Mouse (Mus musculus) spleen, adult 12 weeks (tissue): ENCODE results near the gene Bnc1.
A peak's percentile ranks its signal among the peaks of the same experiment; 100 is the strongest.

Experiments
- DNase-seq: peaks from one replicate; pipeline ENCODE4 v3.0.0; 2022; ENCODE audit warnings: low spot score

Bnc1 gene

GRCm38 (mm10) chr7:81992131-81993061, at the start of gene Bnc1:
Gene Bnc1 (minus strand): TSS chr7:81992292.
- DNase-seq, result no peak

DNA sequence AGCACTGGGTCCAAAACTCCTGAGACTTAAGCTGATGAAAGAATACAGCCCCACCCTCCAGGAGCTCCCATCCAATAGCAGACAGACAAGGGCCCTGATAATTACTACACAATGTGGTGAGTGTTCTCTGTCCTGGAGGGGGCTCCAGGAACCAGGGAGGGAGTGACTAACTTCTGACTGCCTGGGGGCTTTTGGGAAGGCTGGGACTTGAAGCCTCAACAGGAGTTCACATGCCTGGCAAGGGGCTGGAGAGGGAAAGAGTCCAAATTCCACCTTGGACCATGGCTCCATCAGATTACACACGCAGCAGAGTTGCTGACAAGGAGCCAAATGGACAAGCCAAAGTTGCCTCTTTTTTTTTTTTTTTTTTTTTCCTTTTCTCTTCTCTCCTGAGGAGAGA, 41.3 kb upstream of the Bnc1 start:
- DNase-seq, result no peak

- DNase-seq, result peak; percentile 1
Measured at GRCm38 (mm10) chr7:82029666-82030065, 37.6 kb upstream of the Bnc1 start.

DNA sequence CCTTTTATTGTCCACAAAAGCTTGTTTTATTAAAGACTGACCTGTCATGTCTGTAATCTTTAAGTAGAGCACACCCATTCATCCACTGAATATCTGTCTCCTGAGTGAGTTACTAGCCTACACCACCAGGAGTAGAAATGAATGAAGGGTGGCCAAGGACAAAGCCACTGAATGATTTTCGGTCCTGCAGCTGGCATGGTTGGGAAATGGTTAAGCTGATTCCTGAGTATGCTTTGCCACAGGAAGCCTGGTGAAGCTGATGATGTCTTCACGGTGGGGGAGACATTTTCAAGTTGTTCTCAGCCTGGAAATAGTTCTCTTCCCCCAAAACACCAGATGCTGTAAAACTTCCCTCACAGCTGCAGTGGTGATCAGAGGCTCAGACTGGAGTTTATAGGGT, 33.7 kb upstream of the Bnc1 start:
- DNase-seq, result no peak

DNA sequence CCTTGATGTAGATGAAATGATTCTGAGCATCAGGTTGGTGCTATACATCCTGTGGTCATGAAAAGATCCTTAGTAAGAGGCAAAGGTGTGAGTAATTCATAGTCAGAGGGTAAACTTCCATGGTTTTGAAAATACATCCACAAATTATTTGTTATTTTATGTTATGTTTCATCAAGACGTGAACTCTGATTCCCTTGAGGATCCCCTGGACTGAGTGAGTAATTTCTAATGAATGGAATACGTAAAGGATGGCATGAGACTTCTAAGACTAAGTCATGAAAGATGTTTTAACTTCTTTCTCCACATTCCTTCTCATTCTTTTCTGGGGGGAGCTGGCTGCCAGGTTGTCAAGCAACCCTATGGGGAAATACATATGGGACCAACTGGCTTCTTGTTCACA, 31.6 kb upstream of the Bnc1 start:
- DNase-seq, result no peak

- DNase-seq, result no peak
Measured at GRCm38 (mm10) chr7:82022404-82022803, 30.3 kb upstream of the Bnc1 start.

- no peak for DNase-seq
Measured at GRCm38 (mm10) chr7:82018031-82018430, 25.9 kb upstream of the Bnc1 start.

DNA sequence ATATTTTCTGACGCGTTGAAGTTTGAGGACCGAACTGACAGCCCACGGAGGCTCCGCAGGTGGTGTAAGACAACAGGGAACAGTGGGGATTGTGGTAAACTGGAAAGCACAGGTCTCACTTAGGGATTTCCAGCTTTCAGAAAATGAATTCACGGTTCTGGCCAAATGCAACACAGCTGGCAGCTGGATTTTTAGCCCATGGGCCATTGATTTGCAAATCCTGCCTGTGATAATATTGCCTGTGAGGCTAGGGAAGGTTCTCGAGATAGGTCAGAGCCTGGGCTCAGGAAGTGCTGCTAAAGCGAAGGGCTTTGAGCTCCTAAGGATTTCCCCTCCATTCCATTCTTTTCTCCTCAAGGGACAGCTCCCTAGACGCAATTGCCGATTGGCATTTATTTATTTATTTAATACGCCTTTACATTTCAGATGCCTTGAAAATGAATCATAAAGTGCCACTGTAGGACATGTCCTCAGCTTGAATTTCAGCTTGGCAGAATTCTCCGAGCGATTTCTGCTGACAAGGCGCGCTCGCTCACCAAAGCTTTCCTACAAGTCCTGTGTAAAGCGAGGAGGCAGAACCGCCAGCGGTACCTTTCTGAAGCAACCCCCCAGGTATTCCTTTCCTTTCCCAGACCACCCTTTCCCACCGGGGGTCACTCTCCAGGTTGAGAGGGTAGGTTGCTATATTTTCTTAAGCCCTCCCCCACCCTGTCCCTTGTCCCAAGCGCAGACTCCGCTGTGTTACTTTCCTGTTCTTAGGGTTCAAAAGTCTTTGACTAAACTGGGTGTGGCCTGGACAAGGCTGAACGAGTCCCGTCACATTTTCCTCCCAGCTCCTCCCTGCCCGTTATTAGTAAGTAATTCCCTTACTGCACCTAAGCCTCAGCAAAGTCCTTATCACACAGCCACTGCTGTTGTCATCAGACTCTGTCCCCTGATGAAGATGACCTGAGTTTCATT, 24.9 kb upstream of the Bnc1 start:
- no peak for DNase-seq

DNA sequence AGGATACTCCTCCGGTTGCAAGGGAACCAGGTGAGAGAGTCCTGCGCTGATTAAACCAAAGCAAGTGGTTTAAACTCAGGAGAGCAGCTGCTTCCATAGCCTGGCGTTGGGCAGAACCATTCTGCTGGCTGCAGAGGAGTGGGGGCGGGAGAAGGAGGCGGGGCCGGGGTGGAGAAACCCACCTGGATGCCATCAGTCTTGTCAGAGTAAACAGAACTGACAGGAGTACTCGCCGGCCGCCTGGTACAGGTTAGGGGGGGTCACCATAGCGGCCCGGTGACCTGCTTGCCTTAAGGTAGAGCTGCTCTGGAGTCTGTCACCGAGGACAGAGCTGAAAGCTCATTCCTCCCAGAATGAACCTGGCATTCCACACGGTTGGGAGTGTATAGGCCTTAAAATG, 20.4 kb upstream of the Bnc1 start:
- DNase-seq, result no peak

DNA sequence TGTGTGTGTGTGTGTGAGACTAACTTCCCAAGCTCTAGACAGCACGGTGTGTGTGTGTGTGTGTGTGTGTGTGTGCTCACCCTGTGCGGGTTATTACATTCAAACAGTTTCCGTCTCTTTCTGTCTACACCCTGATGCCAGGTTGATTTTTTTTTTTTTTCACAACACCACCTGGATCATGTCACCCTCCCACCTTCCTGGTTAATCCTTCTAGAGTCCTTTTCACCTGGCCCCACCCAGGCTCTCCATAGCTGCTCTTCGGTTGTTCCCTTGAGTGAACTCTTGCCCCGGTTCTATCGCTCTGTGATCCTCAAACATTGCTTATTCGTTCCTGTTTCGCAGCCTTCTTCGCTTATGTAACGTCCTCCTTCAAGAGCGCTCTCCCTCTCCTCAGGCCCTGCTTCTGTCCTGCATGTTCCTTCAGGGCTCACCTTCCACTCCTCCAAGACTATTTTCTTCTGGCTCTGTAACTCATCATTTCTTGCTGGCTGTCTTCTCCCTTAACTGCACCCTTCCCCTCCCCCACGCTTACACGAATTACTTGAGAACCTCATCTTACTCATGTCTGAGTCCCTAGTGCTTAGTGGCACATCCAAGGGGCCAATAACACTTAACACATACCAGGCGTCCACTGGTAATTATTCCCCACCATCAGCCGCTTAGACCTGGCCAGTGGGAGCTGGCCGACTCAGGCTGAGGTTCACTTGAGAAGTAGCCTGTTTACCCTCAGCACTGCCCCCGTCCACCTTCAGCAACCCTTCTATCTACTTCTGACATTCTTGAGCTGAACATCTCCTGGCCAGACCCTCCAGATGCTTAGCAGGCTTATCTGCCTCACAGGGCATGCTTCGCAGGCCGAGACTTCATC, 19.7 kb upstream of the Bnc1 start:
- DNase-seq, result no peak

- DNase-seq, result no peak
Measured at GRCm38 (mm10) chr7:82007151-82007550, 15.1 kb upstream of the Bnc1 start.

- no peak for DNase-seq
Measured at GRCm38 (mm10) chr7:82004228-82004627, 12.1 kb upstream of the Bnc1 start.

DNA sequence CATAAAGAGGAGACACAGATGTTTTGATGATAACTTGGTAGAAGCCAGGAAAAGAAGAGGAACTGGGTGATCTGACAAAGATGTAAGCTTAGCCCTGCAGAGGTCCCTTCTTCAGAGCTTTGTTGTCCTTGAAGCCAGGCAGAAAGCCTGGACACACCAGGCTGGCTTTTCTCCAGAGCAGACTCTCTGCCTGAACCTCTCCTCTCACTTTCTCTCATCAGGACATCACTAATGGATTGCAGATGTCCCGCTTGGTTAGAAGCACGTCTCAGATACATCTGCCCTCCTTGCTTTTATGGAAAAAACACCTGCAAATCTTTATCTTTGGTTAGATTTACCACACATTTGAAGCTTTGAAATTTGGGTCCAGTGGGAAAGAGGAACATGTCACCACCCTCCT, 7.7 kb upstream of the Bnc1 start:
- no peak for DNase-seq

DNA sequence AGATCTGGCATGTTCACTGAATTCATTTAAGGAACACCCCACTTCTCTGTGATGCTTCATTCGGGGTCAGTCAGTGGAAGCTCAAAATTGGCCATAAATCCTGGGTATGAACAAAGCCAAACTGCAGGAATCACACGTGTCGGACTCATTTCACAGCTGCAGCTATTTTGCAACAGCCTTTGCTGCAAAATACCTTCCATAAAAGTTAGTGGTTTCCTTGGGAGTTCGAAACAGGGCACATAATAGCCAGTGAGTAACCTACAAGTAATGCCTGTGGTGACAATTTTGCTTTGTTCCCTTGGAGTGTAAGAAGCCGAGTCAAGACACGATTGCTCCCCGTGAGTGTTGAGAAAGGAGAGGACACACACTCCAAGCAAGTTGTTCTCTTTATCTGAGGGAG, 7.3 kb upstream of the Bnc1 start:
- no peak for DNase-seq

- no peak for DNase-seq
Measured at GRCm38 (mm10) chr7:81995975-81996374, 3.9 kb upstream of the Bnc1 start.

DNA sequence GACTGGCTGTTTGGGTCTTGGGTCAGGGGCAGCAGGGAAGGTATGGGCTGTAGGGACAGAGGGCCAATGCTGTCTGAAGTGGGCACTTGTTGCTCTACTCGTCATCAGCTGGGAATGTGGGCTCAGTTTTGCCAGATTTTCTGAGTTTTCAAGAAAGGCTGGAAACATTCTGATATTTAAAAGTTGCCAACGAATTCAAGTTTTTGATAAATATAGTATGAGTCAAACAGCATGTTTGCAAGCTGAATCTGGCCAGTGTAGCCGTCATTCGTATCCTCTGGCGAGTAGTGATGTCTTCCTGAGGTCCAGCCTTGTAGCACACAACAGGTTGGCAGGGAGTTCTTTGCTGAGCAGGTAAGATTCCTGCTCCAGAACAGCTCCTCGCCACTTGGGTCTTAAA, 3.0 kb upstream of the Bnc1 start:
- DNase-seq, result no peak

GRCm38 (mm10) chr7:81993140-81993539, 1.0 kb upstream of the Bnc1 start:
- DNase-seq, result no peak

GRCm38 (mm10) chr7:81991611-81992061, 456 bp downstream of the Bnc1 start:
- no peak for DNase-seq

- no peak for DNase-seq
Measured at GRCm38 (mm10) chr7:81991116-81991515, 976 bp downstream of the Bnc1 start.

- DNase-seq, result no peak
Measured at GRCm38 (mm10) chr7:81983651-81984050, 8.4 kb downstream of the Bnc1 start.

DNA sequence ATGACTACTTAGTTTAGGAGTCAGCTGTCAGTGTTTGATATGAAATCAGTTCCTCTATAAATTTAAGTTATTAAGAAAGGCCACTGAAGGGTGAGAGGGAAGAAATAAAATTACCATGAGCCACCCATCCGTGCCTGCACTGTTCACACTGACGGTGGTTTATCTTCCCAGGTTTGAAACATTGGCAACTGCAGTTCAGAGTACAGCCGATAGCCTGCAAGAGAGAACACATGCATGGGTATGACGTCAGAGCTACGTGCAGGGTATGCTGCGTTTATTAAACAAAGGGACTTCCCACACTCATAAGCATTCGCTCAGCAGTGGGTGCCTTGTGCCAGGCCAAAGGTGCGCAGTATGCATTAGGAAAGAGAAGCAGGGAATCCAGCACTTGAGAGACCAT, 13.8 kb downstream of the Bnc1 start:
- no peak for DNase-seq

DNA sequence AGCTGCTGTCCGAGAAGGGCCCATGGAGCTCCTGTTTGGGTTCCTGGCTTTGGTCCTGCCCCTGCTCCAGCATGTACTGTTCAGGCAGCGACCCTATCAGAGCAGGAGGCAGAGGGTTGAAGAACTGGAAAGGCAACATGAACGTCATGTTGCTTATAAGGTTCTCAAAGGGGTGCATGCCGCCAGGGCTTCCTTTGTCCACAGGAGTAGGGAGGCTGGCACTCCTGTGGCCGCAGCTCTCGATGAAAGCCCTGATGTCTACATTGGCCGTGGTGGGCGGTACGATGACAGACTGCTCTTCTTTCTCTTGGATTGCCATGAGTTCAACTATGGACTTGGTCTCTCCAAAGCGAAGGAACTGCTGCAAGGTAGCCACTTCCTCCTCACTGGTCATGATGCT, 17.5 kb downstream of the Bnc1 start:
- DNase-seq, result no peak
